Mouse (Mus musculus) kidney, adult 18-20 months (tissue): ENCODE results near the gene Dffa.
"Not testable (repeated sequence)": the region's sequence is repeated elsewhere in the genome, so short reads cannot be mapped to it uniquely, and the experiment has no call there.

Experiments used
- DNase-seq: peaks from one replicate; pipeline ENCODE4 v3.0.0; 2021

Gene Dffa

GRCm38 (mm10) chr4:149099369-149100017, 4.5 kb upstream of the Dffa start, which contains the start of gene Pex14:
Gene Pex14, minus strand, starts transcription at chr4:149099876.
- peak; percentile 92 for DNase-seq

DNA sequence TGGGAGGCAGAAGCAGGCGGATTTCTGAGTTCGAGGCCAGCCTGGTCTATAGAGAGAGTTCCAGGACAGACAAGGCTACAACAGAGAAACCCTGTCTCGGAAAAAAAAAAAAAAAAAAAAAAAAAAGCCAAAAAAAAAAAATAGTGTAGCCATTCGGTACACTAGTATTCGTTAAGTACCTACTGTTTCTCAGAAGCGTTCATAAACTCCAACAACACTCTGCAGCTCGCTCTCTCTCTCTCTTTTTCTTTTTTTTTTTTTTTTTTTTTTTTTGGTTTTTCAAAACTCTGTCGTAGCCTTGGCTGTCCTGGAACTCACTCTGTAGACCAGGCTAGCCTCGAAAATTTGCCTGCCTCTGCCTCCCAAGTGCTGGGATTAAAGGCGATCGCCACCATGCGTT, 3.5 kb upstream of the Dffa start:
- not testable (repeated sequence) for DNase-seq

- no peak for DNase-seq
Measured at GRCm38 (mm10) chr4:149101456-149101855, 2.5 kb upstream of the Dffa start.

GRCm38 (mm10) chr4:149119978-149120562, 16.1 kb downstream of the Dffa start:
- DNase-seq = not testable (repeated sequence)

DNA sequence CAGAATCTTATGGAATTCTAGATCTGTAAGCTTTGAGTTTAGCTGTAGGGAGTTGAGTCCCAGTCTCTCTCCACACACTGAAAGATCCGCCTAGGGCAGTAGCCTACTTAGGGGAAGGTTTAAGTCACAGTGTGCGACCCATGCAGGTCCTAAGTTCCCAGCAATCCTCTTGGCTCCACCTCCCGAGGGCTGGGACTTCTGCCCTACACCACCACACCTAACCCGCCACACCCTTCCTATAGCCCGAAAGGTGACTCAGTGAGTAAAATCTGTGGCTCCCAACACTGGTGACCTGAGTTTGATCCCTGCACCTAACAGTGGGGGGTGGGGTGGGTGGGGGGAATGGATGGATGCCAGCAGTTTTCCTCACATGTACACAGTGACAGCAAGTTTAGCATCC, 19.5 kb downstream of the Dffa start:
- DNase-seq = no peak

GRCm38 (mm10) chr4:149125341-149126114, 21.6 kb downstream of the Dffa start:
- DNase-seq = no peak

GRCm38 (mm10) chr4:149126115-149126509, 22.2 kb downstream of the Dffa start:
- no peak for DNase-seq

DNA sequence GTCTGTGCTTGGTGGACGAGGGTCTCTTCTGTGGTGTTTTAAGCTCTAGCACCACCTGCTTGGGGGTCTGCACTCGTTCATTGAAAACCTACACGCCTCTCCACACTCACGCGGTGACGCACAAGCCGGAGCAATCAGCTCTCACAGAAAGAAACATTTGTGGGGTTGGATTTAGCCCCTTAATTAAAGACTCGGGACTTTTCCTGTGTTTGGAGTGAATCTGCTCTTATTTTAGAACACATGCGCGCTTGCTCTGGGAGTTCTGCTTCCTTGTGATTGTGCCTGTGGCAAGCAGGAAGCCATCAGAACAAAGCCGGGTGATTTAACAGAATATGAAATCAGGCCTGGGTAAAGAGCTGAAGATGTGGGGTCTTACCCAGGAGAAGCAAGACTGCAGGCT, 22.7 kb downstream of the Dffa start, which contains the start of gene Cort:
Gene Cort, minus strand, starts transcription at position 101 of the 400 bp plus-strand sequence.
- DNase-seq = no peak

GRCm38 (mm10) chr4:149128467-149128866, 24.5 kb downstream of the Dffa start:
- no peak for DNase-seq

GRCm38 (mm10) chr4:149131021-149131752, 27.2 kb downstream of the Dffa start:
- no peak for DNase-seq

GRCm38 (mm10) chr4:149131789-149132565, 28.0 kb downstream of the Dffa start:
- DNase-seq = no peak

DNA sequence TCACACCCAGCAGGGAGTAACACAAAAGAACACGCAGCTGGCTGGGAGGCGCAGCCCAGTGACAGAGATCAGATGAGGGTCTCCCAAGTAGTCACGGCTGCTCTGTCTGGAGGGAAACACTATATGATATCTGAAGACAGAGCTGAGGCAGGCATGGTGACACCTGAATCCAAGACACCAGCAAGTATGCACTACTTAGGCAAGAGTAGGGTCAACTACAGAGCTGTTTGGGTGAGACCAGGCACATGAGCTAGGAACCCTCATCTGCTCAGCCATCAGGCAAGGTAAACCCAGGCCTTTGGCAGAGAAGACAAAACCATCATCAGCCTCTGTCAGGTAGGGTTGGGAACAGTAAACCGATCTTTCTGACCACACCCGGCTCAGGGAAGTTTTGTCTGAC, 29.4 kb downstream of the Dffa start:
- no peak for DNase-seq

DNA sequence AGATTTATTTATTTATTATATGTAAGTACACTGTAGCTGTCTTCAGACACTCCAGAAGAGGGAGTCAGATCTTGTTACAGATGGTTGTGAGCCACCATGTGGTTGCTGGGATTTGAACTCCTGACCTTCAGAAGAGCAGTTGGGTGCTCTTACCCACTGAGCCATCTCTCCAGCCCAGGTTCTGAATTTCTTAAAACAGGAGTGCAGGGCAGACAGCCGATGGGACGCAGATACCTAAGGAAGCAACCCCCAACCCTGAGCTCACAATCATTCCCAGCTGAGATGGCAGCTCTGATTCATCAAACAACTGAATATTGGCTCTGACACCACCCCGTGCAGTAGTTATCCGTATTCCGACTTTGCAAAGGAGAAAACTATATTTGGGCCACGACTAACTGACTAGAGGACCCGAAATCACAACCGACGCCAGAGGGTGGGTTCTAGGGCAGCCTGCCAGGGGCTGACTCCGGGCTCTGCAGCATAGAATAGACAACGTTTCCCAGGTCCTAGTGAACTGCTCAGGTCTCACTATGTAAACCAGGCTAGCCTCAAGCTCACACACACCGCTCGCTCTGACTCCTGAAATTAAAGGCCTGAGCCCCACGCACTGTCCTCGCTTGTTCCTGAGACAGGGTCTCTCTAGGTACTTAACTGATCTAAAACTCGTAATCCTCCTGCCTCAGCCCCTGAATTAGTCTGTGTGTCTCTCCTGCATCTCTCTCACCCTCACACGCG, 32.3 kb downstream of the Dffa start:
- no peak for DNase-seq

DNA sequence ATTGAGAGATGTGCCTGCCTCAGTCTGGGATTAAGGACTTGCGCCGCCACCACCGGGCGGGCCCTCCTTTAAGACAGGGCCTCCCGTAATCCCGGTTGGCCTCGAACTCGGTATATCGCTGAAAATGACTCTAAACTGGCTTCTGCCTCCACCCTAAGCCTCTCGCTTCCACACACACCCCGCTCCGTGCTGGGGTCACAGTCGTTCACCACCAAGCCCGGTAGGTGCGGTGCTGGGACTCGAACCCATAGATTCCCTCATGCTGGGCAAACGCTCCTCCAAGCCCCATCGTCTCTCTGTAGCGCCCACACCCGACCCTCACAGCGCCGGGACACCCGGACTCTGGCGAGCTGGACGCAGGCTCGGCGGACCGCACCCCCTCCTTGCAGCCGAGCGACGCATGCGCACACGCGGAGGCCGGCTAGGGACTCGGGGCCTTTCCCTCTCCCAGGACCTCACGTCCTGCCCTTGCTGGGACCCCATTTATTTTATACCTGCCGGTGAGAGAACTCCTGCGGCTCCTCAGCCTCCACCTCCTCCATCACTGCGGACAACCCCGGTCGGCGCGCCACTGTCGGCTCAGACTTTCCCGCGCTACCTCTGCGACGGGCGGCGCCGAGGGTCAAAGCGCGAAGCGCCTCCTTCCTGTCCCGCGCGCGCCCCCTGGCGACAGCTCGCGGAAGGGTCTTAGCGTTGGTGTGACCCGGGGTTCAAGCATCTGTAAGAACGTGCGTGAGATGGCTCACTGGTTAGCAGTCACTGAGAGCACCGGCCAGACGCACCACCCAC, 33.2 kb downstream of the Dffa start, which contains the start of gene Cenps:
Gene Cenps, minus strand, starts transcription at position 648 of the 789 bp plus-strand sequence.
- peak; percentile 93 for DNase-seq

DNA sequence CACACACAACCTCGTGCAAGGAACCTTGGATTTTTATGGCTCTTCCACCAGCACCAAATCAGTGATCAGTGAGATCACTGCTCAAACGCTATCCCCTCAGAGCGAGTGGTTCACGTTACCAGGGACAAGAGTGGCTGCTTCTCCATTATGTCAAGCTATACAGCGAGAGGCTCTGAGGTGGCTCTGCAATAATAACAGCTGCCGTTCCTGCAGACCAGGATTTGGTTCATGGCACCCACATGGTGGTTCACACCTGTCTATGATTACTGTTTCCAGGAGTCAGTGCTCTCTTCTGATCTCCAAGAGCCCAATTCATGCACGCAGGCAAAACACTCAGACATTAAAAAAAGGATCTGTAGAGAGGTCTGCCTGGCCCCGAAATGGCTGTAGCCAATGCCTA, 34.6 kb downstream of the Dffa start:
- DNase-seq = no peak

GRCm38 (mm10) chr4:149143594-149143993, 39.6 kb downstream of the Dffa start:
- DNase-seq = no peak

DNA sequence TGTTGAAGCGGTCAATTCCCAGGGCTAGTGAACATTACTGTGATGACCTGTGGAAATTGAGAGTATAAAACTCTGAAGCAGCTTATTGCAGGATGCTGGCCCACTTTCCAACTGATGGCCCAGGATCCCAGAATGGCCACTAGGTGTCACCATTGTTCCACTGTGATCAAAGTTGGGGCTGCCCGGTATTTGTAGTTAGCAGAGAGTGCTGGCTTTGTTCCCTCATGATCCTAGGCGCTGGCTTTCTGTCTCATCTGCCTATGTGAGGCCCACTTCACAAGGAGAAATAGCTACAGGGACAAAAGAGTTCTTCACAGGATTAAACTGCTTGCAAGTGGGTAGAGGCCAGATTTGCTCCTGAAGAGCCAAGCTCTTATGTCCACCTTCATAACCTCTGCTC, 40.5 kb downstream of the Dffa start:
- peak; percentile 83 for DNase-seq

DNA sequence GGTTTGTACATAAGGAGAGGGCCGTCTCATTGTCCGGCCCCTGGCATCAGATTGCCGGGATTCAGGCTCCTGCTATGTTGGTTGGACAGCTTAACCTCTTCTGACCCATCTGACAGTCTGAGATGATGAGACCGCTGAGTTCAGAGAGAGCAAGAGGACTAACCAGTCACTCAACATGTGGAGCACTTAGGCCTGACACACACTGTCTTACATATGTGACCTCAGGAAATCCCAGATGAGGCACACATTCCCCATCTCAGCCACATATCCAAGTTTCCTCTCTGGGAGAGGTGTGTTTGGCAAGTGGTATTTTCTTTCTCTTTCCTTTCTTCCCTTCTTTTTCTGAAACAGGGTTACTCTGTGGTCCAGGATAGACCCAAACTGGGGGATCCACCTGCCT, 41.2 kb downstream of the Dffa start:
- DNase-seq = no peak

- no peak for DNase-seq
Measured at GRCm38 (mm10) chr4:149147528-149147927, 43.6 kb downstream of the Dffa start.

DNA sequence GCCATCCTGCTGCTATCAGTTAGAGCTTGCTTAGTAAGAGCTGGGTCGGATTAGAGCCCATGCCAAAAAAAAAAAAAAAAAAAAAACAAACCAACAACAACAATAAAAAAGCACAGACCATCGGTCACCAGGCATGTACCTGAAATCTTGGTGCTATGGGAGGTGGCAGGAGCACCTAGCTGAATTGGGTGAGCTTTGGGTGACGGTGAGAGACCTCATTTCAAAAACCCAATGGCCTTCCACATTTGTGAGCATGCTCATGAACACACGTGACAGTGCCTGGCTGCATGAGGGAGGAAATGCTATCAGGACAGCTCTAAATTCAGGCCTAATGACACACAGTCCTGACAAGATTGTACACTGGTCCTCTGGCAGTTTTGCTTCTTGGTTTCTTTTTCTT, 44.1 kb downstream of the Dffa start:
- no peak for DNase-seq

DNA sequence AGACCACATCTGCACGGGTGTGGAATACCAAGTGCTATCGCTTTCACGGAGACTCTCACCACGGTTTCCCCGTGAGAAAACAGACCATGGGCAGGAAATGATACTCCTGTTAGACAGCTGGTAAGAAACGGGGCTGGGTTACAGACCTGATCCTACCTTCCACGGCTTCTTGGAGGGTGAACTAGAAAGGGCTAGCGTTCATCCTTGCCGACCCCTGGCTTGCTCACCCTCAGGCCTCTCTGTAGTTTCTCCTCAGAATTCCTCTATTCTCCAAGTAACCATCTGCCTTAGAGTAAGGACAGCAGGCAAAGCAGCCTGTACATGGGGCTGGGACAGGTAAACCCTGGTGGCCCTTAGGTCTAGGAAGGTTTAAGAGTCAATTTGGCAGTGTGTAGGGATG, 45.2 kb downstream of the Dffa start:
- DNase-seq = no peak
